14 mouse cellular contexts compared by ENCODE assay signal in the genomic region with DNA sequence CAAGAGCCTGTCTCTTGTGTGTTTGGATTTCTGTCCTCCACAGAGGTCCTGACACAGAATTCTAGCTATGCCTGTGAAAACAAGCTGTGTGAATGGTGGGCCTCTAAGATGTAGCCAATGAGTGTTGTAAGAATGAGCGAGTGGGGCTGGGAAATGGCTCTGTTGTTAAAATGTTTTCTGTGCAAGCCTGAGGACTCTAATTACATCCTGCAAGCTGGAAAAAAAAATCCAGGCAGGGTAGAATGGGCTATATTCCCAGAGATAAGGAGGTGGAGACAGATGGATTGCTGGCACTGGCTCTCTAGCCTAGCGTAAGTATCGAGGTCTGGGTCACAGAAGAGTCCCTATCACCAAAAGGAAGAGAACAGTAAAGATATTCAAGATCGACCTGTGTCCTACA.
DNase-seq lines count a peak whose midpoint lies in the region.
"Had no signal": no experiment of that assay in that cellular context is flagged by ENCODE, and none has a peak within 500 bp of the region (broad histone marks: within the 10 kb centered on the region; RNA-seq: fewer than 3 reads in every experiment).

No protein-coding gene starts in this region.

- intact Hi-C loops in heart, postnatal 10 days (cut with DNase I): loop anchor here (5.0 kb wide), 1 partner anchor 215 kb away; no protein-coding TSS in a partner anchor

- DNase-seq in embryo, embryonic 10 days (ENCODE audit: low spot score): peak; percentile 9
- no peak for DNase-seq in embryo, embryonic 11 days
- peak; percentile 6 to 13 for DNase-seq in layer of hippocampus, adult 8-10 months (ENCODE audit: low spot score in 2 of 2)
- no peak for DNase-seq in layer of hippocampus, postnatal 10 days (ENCODE audit: low spot score in 2 of 2)
- DNase-seq in heart, adult 8-10 months (ENCODE audit: low spot score): peak; percentile 15
- peak; percentile 61 to 63 for DNase-seq in heart, postnatal 10 days
- DNase-seq in gastrocnemius, postnatal 25 days: no peak
- no peak for DNase-seq in spleen, postnatal 14 days (ENCODE audit: low spot score in 2 of 2)
- DNase-seq: cerebellum, adult 2 months; gastrocnemius, postnatal 36 days; kidney, adult 2 months; kidney, postnatal 36 days; right cerebral cortex, postnatal 14 days; thymus, postnatal 14 days had no signal

Comparison
In these comparisons a context has a peak if more than half of its experiments do, and no peak if none do; other contexts are left out.
1. DNase-seq: peak in embryo, embryonic 10 days (single experiment), layer of hippocampus, adult 8-10 months (2 of 2), heart, adult 8-10 months (single experiment) and heart, postnatal 10 days (2 of 2); none in embryo, embryonic 11 days (single experiment), layer of hippocampus, postnatal 10 days (0 of 2), gastrocnemius, postnatal 25 days (single experiment) and spleen, postnatal 14 days (0 of 2).